Mouse (Mus musculus): ENCODE results near the gene Abca12. TPM values are rescaled to one million over a fixed set of nuclear protein-coding genes. Genes with fewer than 3 reads are reported as not detected.

Gene Abca12
- polyA plus RNA-seq, 1 experiment: 0.16 TPM

DNA sequence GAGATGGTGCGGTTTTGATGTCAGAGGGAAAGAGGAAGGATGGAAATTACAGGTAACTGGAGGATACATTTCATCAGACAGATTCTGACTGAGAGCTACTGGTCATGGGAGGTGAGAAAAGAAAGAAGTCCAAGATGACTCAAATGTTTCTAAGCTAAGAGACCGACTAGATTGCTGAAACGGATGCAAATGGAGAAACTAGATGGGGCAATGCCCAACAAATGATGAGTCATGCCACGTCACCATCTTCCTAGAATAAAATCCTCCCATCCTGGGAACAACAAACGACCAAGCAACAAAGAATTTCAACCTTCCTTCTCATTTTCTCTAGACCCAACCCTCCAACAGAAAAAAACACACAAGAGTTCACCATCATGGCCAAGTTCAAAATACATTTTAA lies 18.6 kb downstream of the Abca12 start:
- Histone ChIP-seq H3K4me1 (ENCODE audit: control insufficient read depth, insufficient read depth, low read length) (no peaks in the 10 kb centered on the region; the same call in 1 of the 2 replicates), H3K27ac (ENCODE audit: insufficient read depth, low read length) (no peak overlapping the region), H3K4me3 (ENCODE audit: insufficient read depth, low read length) (no peak overlapping the region)
- TF ChIP-seq CTCF (IDR thresholded peaks at IDR 0.05; ENCODE audit: borderline replicate concordance, insufficient read depth, low read length) (no peak), POLR2A (IDR thresholded peaks at IDR 0.05; ENCODE audit: low read depth, low read length) (no peak)

DNA sequence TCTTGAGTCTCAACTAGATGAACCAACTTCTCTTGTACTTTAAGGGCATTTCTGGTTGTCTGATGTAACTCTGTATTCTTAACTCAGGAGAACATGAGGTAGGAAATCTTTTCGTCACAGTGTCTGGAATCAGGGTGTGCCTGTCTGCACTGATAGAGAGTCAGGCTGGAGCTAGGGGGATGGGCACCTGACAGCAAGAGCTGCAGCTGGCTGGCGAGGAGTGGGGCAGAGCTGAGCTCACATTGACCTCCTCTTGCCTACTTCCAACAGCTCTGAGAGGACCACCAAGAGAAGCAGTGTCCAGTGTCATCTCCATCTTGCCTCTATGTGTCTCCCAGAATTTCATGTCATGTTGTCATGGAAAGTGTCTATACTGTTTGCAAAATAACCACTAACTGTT lies 20.5 kb downstream of the Abca12 start:
- Histone ChIP-seq H3K4me3 (ENCODE audit: insufficient read depth, low read length) (no peak overlapping the region), H3K4me1 (ENCODE audit: control insufficient read depth, insufficient read depth, low read length) (no peaks in the 10 kb centered on the region; the same call in 1 of the 2 replicates), H3K27ac (ENCODE audit: insufficient read depth, low read length) (no peak overlapping the region)
- no peak for TF ChIP-seq POLR2A (IDR thresholded peaks at IDR 0.05; ENCODE audit: low read depth, low read length)
- no peak for TF ChIP-seq CTCF (IDR thresholded peaks at IDR 0.05; ENCODE audit: borderline replicate concordance, insufficient read depth, low read length)

DNA sequence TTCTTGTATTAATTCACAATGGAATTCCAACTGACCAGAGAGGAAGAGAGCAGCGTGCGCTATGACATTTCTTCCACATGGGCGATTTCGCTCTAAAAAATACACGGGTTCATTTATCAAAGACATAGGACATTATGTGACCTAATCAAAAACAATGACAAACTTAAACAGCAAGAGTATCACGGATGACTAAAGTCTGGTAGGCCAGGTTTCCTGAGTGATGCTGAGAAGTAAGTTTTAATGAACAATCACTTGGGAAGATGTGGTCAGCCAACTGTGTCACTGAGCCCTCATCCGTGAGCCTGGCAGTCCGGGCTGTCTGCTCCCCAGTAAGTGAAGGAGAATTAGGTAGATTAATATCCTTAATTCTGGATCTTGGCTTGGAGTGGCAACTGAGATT lies 21.2 kb downstream of the Abca12 start:
- TF ChIP-seq CTCF (IDR thresholded peaks at IDR 0.05; ENCODE audit: borderline replicate concordance, insufficient read depth, low read length) (no peak), POLR2A (IDR thresholded peaks at IDR 0.05; ENCODE audit: low read depth, low read length) (no peak)
- H3K4me1 ChIP-seq (ENCODE audit: control insufficient read depth, insufficient read depth, low read length): no peaks in the 10 kb centered on the region; the same call in 1 of the 2 replicates
- no peak overlapping the region for H3K27ac ChIP-seq (ENCODE audit: insufficient read depth, low read length)
- no peak overlapping the region for H3K4me3 ChIP-seq (ENCODE audit: insufficient read depth, low read length)

DNA sequence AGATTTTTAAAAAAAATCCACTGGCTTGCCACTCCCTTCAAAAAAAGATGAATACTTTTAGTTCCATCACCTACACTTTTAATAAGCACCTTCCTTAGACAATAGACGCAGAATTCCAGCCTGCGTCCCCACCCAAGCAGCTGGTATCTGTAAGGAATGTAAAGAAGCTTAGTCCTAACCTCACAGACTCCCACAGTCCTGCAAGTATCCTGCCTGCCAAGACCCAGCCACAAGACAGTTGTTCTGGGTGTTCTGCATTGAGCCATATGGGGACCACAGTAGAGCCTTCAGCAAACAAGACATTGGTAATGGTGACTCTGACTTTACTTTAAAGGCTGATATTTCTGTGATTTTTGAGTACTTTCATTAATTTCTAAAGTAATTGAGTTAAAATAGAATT lies 22.2 kb downstream of the Abca12 start:
- H3K27ac ChIP-seq (ENCODE audit: insufficient read depth, low read length): no peak overlapping the region
- H3K4me3 ChIP-seq (ENCODE audit: insufficient read depth, low read length): no peak overlapping the region
- no peaks in the 10 kb centered on the region for H3K4me1 ChIP-seq (ENCODE audit: control insufficient read depth, insufficient read depth, low read length)
- TF ChIP-seq CTCF (IDR thresholded peaks at IDR 0.05; ENCODE audit: borderline replicate concordance, insufficient read depth, low read length) (no peak), POLR2A (IDR thresholded peaks at IDR 0.05; ENCODE audit: low read depth, low read length) (no peak)

DNA sequence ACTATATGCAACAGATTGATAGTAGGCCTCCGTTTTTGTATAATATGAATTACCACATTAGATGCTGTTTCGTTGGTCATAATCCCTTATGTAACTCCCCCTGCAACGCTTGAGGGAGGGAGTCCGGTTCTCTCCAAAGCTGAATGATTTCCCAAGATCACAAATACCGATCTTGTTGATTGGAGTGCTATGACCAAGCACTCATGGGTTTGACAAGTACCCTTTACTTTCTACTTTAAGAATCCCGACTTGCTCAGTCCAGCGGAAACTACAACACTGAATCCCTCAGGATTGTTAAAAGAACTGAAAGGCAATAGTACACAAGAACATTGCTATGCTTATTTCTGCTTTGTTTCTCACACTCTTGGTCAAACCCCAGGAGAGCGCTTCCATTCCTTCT lies 28.1 kb downstream of the Abca12 start:
- Histone ChIP-seq H3K27ac (ENCODE audit: insufficient read depth, low read length) (no peak overlapping the region), H3K4me3 (ENCODE audit: insufficient read depth, low read length) (no peak overlapping the region), H3K4me1 (ENCODE audit: control insufficient read depth, insufficient read depth, low read length) (no peaks in the 10 kb centered on the region)
- TF ChIP-seq CTCF (IDR thresholded peaks at IDR 0.05; ENCODE audit: borderline replicate concordance, insufficient read depth, low read length) (no peak), POLR2A (IDR thresholded peaks at IDR 0.05; ENCODE audit: low read depth, low read length) (no peak)

DNA sequence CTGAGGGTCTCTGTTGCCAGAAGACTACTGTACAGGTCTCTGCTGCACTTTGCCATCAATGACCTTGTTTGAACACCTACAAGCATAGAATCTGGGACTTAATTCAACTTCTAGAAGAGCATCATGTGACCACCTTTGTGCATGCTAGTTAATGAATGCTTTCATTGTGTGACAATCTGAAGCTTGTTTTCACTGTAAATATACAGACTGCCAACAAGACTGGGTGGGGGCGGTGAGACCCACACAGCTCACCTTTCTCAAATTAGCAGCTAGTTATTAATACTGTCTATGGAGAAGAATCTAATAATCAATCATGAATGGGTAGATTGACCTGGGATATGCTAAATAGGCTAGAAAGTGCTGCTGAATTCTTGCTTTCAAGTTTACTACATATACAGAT lies 30.6 kb downstream of the Abca12 start:
- TF ChIP-seq CTCF (IDR thresholded peaks at IDR 0.05; ENCODE audit: borderline replicate concordance, insufficient read depth, low read length) (no peak), POLR2A (IDR thresholded peaks at IDR 0.05; ENCODE audit: low read depth, low read length) (no peak)
- Histone ChIP-seq H3K4me3 (ENCODE audit: insufficient read depth, low read length) (no peak overlapping the region), H3K4me1 (ENCODE audit: control insufficient read depth, insufficient read depth, low read length) (no peaks in the 10 kb centered on the region), H3K27ac (ENCODE audit: insufficient read depth, low read length) (no peak overlapping the region)

DNA sequence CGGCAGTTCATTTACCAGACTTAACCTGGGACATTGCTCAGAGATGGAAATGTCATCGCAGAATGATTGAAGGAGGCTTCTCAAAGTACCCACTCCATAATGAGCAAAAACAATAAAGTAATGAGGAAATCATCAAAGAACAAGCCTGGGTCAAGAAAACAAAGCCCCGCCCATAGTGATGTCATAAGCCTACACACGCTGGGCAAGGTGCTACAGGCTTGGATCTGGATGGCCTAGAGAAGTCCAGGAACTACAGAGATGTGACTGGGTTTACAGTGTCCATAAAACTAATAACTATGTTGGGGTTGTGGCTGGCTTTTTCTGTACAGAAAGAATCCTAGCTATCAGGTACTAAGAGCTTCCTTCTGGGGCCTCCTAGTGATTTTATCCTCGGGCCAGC lies 41.6 kb downstream of the Abca12 start:
- Histone ChIP-seq H3K4me1 (ENCODE audit: control insufficient read depth, insufficient read depth, low read length) (no peaks in the 10 kb centered on the region), H3K4me3 (ENCODE audit: insufficient read depth, low read length) (no peak overlapping the region), H3K27ac (ENCODE audit: insufficient read depth, low read length) (no peak overlapping the region)
- TF ChIP-seq POLR2A (IDR thresholded peaks at IDR 0.05; ENCODE audit: low read depth, low read length) (no peak), CTCF (IDR thresholded peaks at IDR 0.05; ENCODE audit: borderline replicate concordance, insufficient read depth, low read length) (no peak)

DNA sequence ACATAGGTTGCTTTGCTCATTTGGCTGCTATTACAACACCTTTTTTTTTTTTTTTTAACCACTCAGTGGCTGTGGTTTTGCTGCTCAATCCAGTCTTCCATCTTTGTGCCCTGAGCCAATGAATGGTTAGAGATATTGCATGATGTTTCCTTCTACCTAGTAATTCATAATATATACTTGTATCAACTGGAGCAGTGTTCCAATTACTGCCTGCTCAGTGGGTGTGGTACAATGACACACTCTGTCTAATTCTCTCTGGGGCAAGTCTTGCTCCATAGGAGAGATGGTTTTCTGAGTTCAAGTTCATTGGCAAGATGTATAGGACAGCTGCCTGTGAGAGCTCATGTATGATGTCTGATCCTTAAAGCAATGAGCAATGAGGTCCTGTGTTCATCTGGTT lies 44.4 kb downstream of the Abca12 start:
- TF ChIP-seq POLR2A (IDR thresholded peaks at IDR 0.05; ENCODE audit: low read depth, low read length) (no peak), CTCF (IDR thresholded peaks at IDR 0.05; ENCODE audit: borderline replicate concordance, insufficient read depth, low read length) (no peak)
- no peaks in the 10 kb centered on the region for H3K4me1 ChIP-seq (ENCODE audit: control insufficient read depth, insufficient read depth, low read length)
- H3K27ac ChIP-seq (ENCODE audit: insufficient read depth, low read length): no peak overlapping the region
- H3K4me3 ChIP-seq (ENCODE audit: insufficient read depth, low read length): no peak overlapping the region

DNA sequence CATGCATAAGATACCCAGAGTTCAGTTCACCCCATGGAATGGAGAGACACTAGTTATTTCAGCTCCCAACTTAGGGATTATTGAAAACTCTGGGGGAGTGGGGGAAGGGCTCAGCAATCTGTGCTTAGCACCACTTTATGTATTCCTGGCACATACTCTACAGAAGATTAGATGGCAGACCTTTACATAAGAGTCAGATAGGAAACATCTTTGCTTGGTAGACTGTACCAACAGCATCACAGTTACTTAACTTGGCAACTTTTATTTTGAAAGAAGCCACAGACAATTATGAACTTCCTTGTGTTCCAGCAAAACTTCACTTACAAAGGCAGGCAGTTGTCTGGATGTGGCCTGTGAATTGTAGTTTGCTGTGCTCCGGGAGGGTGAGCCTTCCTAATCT lies 46.9 kb downstream of the Abca12 start:
- H3K27ac ChIP-seq (ENCODE audit: insufficient read depth, low read length): no peak overlapping the region
- no peaks in the 10 kb centered on the region for H3K4me1 ChIP-seq (ENCODE audit: control insufficient read depth, insufficient read depth, low read length)
- no peak overlapping the region for H3K4me3 ChIP-seq (ENCODE audit: insufficient read depth, low read length)
- TF ChIP-seq POLR2A (IDR thresholded peaks at IDR 0.05; ENCODE audit: low read depth, low read length) (no peak), CTCF (IDR thresholded peaks at IDR 0.05; ENCODE audit: borderline replicate concordance, insufficient read depth, low read length) (no peak)

DNA sequence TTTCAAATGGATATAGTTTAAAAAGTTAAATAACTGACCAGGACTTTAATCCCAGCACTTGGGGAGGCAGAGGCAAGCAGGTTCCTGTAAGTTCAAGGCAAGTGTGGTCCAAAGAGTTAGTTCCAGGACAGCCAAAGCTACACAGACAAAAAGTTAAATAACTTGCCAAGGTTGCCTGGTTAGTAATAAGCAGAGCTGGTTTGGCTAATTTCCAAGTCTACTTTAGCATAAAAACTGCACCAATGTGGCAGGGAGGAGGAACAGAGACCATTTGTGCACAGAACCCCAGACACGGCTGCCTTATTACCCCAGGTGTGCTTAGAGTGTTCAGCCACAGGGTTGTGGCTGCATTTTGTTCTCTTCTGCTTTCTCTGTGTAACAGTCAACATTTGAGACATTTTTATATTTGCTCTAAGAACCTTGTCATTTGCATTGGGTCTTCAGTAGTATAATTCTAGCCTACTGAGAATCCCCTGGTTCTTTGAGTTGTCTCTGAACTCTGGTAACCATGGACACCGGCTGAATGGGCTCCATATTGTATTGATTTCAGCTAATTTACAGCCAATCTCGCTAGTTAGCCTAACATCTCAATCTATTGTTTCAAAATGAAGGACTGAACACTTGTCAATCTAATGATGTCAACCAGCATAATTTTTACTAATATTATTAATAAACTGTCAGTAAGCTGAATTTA lies 71.7 kb downstream of the Abca12 start:
- Histone ChIP-seq H3K4me1 (ENCODE audit: control insufficient read depth, insufficient read depth, low read length) (peaks cover 2% of the 10 kb centered on the region; the same call in 1 of the 2 replicates), H3K27ac (ENCODE audit: insufficient read depth, low read length) (no peak overlapping the region), H3K4me3 (ENCODE audit: insufficient read depth, low read length) (no peak overlapping the region)
- TF ChIP-seq POLR2A (IDR thresholded peaks at IDR 0.05; ENCODE audit: low read depth, low read length) (no peak), CTCF (IDR thresholded peaks at IDR 0.05; ENCODE audit: borderline replicate concordance, insufficient read depth, low read length) (no peak)
